Mouse (Mus musculus) lung, adult 2 months (tissue): ENCODE measurements around the gene Mtm1.

Experiments used
- CTCF ChIP-seq: fragments of 200-500 bp; IDR thresholded peaks from 2 replicates; pipeline ENCODE4 v1.5.1; 2011; ENCODE audit warnings: mild to moderate bottlenecking, low read length, control low read depth; ENCODE audit not compliant: insufficient read depth
- POLR2A ChIP-seq: fragments of 200-500 bp; IDR thresholded peaks from 2 replicates; pipeline ENCODE4 v1.6.1; 2011; ENCODE audit warnings: low read depth, mild to moderate bottlenecking, control low read depth, low read length, borderline replicate concordance; ENCODE audit errors: extremely low read depth

GRCm38 (mm10) chrX:71212911-71213310 is 2.3 kb downstream of the Mtm1 start:
- TF ChIP-seq POLR2A (no peak), CTCF (no peak)
